Mouse (Mus musculus) cerebellum, adult (tissue): ENCODE data around the gene Patl2.
A peak's percentile ranks its signal among the peaks of the same experiment; 100 is the strongest.

Experiments
- ATAC-seq: cut with Nextera tagmentation; 2 replicates; pipeline ENCODE4 v1.9.2; 2017; ENCODE audit warnings: mild to moderate bottlenecking, moderate library complexity, mixed read lengths; ENCODE audit not compliant: insufficient number of reproducible peaks, low FRiP score, low TSS enrichment

Patl2 gene

DNA sequence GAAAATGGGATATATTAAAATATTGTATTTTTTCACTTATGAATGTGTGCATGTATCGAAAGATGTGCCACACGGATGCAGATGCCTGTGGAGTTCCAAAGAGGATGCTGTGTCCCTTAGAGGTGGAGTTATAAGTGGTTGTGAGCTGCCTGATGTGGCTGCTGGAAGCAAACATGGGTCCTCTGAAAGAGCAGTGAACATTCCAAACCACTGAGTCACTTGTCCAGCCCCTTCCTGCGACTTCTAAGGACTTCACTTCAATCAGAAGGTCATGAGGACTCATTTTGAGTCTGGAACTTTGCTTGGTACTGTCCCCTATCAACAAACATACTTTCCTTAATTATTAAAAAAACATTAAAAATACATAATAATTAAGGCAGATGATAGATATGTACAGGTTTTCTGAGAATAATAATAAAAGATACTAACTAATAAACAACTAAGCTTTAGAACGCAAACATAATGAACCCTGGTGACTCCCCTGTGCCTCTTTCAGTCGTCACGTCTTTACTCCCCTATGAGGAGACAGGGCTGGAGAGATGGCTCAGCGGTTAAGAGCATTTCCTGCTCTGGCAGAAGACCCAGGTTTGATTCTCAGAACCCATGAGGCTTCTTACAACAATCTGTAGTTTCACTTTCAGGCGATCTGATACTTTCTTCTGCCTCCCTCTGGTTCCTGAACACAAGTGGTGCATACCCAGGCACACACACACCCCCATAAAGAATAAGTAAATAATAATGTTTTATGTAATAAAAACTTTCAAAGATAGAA lies 5.8 kb downstream of the Patl2 start:
- no peak for ATAC-seq

DNA sequence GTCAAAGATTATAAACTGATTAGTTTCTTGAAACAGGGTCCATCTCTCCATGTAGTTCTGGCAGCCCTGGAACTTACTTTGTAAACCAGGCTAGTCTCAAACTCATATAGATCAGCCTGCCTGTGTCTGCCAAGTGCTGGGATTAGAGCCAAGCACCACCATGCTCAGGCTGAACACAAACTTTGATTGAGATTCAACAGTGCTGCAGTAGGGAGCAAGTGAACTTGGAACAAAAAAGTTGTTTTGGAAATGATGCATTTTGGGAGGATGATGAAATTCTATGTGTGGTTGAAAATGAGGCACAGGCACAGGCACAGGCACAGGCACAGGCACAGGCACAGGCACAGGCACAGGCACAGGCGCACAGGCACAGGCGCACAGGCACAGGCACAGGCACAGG lies 13.8 kb downstream of the Patl2 start:
- no peak for ATAC-seq

DNA sequence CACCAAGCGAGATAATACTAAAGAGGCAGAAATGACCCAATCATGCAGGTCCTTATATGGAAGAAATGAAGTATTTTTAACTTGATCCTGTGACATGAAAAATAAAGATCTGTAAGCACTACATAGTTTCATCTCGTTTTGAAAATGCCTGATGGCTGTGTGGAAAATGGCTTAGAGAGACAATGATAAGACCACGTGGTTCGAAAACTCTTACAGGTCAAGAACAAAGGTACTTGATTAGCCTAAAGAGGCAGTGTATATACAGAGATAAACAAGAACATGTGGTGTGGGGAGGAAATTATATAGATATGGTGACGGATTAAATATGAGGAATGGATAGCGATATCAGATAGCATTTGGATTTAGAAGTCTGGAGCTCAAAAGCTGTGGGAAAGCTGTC lies 14.7 kb downstream of the Patl2 start:
- ATAC-seq: no peak

DNA sequence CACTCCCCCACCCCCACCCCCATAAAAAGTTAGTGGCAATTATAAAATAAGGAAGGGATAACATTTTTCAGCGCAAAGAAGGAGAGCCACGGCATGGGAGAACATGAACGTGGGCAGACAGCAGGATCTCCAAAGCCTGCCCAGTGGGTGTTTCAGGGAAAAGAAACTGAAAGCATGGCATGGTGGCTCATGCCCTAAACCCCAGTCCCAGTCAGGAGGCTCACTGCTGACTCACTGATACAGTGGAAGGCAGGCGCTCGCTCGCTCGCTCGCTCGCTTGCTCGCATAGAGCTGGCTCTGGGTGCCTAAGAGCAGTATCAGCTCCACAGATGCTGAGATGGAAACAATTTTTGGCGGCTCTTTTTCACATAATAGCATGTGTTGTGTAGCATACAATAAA lies 21.7 kb downstream of the Patl2 start:
- no peak for ATAC-seq

DNA sequence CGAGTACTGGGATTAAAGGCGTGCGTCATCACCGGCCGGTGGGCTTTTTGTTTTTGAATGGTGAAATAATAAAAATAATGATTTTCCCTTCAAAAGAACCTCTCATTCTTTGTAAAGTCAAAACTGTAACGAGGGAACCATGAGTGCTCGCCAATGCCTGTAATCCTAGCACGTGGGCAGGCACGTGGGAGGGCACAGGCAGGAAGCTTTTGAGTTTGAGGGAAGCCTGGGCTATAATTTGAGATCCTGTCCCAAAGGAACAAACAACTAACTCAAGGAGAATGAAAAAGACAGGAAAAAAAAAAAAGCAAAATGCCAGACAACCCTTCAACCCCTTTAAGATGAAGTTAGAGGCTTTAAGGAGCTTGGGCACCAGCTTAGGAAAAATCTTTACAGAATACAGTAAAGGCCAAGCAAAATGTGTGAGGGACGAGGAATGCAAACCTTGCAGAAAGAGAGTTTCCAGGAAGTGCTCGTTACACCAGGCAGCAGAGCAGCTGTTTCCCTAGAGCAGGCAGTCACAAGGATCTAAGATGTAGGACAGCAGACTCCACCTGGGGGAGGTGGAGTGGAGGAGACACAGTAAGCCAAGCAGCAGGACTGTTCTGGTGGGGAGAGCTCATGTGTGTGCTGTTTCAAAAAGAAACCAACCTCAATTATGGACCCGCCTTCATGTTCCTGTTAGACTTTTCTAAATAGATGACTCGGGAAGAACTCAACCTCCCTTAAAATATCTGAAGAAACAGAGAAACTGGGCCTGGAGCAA lies 22.4 kb downstream of the Patl2 start:
- no peak for ATAC-seq

DNA sequence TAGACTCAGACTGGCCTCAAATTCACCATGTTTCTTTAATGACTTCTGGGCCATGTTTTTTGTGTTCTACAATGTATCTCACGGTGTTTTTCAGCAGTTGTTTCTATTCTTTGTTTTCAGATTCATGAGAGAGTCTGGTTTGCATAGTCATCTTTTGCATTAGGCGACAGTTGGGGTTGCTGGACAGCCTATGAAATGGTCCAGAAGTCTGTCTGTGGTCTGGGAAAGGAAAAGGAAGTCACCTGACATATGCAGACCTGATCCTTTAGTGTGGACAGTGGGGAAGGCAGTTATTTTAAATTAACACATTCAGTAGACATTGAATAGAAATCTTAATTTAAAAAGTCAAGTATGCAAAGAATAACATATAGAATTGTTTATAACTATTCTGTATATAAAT lies 23.5 kb downstream of the Patl2 start:
- ATAC-seq: no peak

DNA sequence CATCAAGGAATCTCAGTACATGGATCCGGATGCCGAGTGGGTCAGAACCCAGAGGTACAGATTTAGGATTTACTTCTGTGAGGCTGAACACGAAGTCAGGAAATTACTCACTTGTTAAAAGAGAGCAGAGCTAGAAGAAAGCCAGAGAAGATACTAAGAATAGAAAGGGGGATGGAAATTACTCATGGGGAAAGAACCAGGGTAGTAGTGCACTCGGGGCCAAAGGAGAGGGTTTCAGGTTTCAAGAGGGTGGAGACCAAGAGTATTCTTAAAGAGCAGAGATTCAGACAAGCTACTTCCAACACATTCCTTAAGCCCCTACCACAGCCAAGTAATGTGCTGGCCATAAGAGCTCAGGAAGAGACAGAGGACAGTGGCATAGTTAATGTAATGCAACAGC lies 24.4 kb downstream of the Patl2 start:
- ATAC-seq: no peak

DNA sequence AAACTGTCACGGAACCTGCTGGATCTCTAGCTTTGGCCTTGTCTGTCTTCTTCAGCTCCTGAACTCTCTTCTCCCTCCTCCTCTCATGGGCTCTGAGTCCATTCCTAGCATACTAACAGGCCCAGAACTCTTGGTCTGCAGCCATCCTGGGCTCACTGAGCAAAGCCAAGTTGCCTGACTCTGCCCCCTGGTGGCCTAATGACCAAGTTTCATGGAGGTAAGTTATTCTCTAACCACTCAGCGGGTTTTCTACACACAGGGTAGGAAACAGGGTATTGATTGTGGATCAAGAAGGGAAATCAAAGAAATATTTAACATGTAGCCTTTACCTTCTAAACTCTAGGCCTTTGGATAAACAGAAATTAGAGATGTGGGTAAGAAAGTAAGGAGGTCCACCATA lies 25.3 kb downstream of the Patl2 start, which contains the start of gene Trim69:
TSS of gene Trim69 (plus strand) at position 21 of the 400 bp plus-strand sequence.
- ATAC-seq: peak; percentile 83

DNA sequence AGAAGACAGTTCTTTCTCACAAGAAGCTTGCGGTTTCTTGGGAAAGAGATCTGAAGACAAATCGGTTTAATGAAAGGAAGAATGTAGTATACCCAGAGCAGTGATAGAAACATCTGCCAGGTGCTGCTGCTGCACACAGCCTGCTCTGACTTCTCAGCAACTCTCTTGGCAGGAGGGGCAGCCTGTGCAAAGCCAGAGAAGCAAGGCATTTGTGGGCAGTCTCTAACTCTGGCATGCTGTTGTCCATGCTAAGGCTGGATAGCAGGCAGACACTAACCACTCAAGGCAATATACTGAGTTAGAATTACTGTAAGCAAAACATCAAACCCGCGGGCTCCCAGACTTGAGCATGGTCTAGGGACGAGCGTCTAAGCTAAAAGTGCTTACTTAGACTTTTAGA lies 26.3 kb downstream of the Patl2 start:
- ATAC-seq: no peak

DNA sequence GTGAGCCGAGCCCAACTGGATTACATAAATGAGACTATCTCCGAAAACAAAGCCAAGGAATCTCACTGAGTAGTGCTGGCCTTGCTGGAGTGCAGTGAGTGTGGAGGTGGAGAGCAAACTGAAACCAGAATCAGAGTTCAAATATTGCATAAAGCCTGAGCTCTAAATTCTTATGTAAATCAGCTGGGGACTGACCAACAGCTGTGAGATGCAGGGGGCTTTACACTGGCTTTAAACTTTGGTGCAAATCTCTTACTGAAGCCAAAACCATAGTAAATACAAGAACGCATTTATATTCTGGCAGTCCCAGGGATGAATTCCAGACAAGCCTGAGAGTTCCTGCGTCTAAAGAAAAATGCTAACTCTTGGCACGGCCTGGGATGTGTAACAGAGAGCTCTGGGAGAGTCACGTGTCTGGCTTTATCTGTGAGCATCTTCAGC lies 27.6 kb downstream of the Patl2 start:
- no peak for ATAC-seq

DNA sequence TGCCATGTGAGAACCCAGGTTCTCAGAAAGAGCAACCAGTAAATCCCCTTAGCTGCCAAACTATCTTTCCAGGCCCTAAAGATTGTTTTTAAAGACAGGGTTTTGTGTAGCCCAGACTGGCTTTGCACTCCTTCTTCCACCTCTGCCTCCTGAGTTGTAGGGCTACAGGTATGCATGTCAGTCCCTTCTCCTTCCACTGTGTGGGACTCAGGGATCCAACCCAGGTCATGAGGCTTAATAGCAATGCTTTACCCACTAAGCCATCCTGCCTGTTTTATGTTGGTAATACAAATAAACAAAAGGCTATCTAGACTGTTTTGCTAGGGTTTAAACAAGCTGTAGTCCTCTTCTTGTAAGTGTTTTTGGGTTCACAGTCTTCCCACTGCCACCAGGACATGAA lies 28.4 kb downstream of the Patl2 start:
- ATAC-seq: no peak

DNA sequence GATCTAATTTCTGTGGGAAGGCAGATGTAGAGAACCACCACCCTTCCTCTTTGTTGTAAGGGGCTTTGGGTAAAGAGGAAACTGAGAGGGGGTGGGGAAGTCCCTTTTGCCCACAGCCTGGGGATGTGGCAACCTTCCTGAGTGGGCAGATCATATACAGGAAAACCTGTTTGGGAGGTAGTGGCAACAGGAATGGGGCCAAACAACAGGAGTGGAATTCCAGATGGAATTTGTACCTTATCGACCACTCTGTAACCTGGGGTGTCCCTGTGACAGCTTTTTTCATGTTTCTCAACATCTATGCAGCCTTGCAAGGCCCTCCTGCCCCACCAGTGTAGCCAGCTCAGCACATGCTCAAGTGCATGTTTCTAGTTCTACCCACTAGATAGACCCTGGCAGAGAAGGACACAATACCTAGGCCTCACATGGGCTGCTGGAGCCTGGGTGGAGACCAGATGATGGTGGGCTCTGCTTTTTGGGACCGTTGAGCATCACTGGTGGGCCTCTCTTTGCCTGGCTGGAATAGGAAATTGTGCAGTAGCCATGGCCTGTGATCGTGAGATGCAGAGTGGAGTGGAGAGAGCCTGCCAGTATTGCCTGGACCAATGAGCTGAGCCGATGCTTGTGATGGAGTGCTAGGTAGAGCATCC lies 29.8 kb downstream of the Patl2 start:
- no peak for ATAC-seq

DNA sequence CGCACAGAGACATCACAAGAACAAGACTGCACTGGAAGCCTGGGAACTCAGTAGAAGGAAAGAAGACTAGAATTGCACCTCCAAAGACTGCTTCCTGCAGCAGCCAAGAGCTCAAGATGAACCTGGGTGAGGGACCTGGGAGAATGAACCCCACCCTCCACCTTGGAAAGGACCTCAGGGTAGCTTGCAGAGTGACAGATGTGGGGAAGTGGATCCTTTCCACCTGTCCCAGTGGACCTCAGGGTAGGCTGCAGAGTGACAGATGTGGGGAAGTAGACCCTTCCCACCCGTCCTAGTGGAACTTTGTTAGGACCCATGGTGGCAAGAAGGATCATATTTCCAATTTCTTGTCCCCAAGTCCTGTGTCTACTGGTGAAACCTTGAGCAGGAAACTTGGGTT lies 30.7 kb downstream of the Patl2 start:
- no peak for ATAC-seq

DNA sequence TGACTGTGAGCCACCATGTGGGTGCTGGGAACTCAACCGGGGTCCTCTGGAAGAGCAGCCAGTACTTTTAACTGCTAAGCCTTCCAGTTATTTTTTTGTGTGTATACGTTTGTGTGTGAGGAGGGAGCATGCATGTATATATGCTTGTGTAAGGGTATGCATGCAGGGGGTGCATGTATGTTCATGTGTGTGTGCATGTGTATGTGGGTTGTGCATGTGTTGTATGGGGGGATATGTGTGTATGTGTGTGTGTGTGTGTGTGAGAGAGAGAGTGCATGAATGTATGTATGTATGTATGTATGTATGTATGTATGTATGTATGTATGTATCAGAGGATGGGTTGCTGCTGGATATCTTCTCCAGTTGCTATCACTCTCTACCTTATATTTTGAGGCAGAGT lies 31.5 kb downstream of the Patl2 start:
- ATAC-seq: no peak

DNA sequence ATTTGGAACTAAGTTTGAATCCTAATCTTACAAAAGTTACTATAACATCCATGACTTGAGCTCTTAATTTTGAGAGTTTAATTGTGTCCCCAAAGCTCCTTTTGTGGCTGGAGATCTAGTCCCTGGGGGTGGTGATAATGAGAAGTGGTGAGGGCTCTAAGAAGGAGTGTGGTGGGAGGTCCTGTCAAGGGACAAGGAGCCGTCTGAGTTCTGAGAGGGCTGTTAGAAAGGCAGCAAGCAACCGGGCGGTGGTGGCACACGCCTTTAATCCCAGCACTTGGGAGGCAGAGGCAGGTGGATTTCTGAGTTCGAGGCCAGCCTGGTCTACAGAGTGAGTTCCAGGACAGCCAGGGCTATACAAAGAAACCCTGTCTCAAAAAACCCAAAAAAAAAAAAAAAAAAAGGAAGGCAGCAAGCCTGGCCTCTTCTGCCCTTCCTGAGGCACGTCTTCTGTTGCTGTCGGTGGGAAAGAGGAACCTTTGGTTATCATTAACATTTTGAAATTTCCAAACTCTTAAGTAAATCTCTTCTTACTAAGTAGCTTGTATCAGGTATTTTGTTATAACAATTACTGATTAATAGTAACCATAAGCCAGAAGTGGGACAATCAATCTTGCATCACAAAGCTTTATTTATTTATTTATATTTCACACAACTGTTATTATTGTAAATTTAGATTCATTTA lies 32.2 kb downstream of the Patl2 start:
- ATAC-seq: no peak

DNA sequence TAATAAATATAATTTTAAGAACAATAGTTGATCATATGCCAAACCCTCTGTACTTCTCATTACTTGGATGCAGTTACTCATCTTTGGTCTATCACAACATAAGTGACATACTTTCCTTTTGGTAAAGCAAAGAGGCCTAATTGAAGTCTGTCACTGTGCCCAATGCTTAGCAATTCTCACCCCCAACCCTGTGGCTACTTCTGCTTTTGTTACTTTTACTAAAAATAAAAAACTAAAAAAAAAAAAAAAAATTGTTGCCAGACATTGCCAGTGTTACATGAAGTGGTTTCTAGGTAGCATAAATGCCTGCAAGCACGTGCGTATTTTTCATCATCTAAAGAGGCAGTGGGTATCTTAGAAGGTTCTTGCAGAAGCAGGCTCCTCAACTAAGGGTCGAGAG lies 33.1 kb downstream of the Patl2 start:
- ATAC-seq: no peak

DNA sequence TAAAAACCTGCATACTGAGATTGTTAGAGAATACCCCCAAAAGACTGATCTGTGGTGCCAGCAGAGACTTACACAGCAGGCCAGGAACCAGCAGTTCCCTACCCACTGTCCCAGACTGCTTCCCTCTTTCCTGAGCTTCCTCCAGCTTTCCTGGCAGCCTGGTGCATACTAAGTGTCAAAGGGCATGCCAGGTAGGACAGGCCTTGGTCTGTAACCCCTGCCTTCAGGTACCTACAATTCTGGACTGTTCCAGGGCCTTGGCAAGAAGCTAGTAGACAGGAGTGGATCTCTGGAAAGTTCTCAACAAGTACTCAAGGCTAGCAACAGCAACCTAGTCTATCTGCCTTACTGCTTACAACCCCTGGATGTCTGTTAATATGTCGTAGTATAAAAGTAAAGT lies 34.8 kb downstream of the Patl2 start:
- no peak for ATAC-seq

DNA sequence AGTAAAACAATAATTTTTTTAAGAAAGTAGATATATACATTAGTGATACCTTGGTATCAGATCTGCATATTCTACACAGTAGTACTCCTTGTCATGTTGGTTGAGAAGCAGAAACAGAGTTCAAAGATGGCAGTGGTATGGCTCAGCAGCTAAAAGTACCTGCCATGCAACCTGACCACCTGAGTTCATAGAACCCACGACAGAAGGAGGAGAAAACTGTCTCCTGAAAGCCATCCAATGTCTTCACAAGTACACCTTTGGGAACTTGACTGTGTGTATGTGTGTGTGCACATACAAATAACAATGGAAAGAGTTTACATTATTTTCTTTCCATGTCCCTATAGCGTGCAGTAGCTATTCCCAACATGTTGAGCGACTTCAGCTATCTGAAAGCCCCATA lies 36.3 kb downstream of the Patl2 start:
- no peak for ATAC-seq

DNA sequence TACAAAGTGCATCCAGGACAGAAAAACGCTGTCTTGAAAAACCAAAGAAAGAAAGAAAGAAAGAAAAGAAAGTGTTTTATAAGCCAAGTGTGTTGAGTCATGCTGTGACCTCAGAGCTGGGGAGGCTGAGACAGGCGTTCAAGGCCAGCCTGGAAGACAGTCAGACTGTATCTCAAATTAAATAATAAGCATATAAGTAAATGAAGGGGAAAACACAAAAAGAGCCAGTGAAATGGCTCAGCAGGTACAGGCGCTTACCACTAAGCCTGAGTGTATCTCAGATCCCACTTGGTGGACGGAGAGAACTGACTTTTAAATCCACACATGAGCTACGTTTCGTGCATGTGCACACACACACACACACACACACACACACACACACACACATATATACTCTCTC lies 36.7 kb downstream of the Patl2 start:
- ATAC-seq: no peak

DNA sequence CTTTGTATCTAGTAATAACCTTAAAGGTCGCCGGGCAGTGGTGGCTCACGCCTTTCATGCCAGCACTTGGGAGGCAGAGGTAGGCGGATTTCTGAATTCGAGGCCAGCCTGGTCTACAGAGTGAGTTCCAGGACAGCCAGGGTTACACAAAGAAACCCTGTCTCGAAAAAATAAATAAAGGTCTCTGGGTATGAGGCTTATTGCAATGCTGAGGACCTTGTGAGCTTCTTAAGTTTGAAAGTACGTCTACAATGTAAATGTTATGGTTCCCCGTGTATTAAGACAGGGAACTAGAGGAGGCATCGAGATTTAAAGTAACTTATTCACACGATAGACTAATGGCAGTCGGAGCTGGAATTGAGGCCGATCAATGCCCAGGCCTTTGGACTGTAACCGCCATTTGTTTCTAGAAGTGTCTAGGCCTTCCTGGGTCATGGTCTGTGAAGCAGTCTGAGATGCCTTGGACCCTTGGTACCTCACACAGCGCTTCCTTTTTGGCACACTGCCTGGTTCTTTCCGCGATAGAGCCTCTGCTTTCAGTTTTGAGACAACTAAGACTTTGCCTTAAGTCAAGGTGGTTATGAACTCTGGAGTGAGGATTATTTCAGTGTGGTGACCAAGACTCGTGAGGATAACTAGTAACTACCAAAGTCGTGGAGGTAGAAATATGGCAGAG lies 37.6 kb downstream of the Patl2 start:
- ATAC-seq: no peak
